Mouse (Mus musculus) lung, postnatal 0 days (tissue): Measurements from ENCODE around the gene Mt4.
"Not testable (repeated sequence)": the region's sequence is repeated elsewhere in the genome, so short reads cannot be mapped to it uniquely, and the experiment has no call there.

Experiments used
- CTCF ChIP-seq: IDR thresholded peaks from 2 replicates; pipeline ENCODE4 v1.5.1; 2016; ENCODE audit warnings: antibody characterized with exemption, mild to moderate bottlenecking
- EP300 ChIP-seq: IDR thresholded peaks from 2 replicates; pipeline ENCODE4 v1.6.1; 2016; ENCODE audit warnings: antibody characterized with exemption, mild to moderate bottlenecking, control low read depth

GRCm38 (mm10) chr8:94165772-94166171 is 28.8 kb downstream of the Mt4 start:
- not testable (repeated sequence) for TF ChIP-seq CTCF, EP300
